Mouse (Mus musculus) left cerebral cortex, adult 2 months (tissue): Measurements from ENCODE around the gene Lyrm9. TPM values are rescaled to one million over a fixed set of nuclear protein-coding genes. Genes with fewer than 3 reads are reported as not detected.

Source experiments
- DNase-seq, 2 experiments: peaks; one replicate each; pipeline ENCODE4 v3.0.0; 2021 to 2022; ENCODE audit warnings: low spot score in 2 of 2, mixed read lengths in 1 of 2; ENCODE audit errors: extremely low spot score in 1 of 2
- H3K27ac ChIP-seq: fragments of 200-600 bp; 2 replicates; pipeline ENCODE4 v1.8.1; 2022
- H3K4me3 ChIP-seq: fragments of 200-600 bp; 2 replicates; pipeline ENCODE4 v1.8.1; 2022
- CTCF ChIP-seq: fragments of 200-600 bp; IDR thresholded peaks from 2 replicates; pipeline ENCODE4 v1.8.1; 2022; ENCODE audit warnings: antibody characterized with exemption, mild to moderate bottlenecking, moderate library complexity
- intact Hi-C: fragments of 180-260 bp; cut with DNase I; formaldehyde crosslinking; loops from one replicate; pipeline ENCODE4 v1.15.1; 2025
- total RNA-seq, 2 experiments: library from RNA; stranded (reverse); gene quantifications; 2 replicates each; pipeline ENCODE4 v1.2.3; 2021

The Lyrm9 gene
- total RNA-seq, 2 experiments from 2014 or later: 22.6 to 26.1 TPM

DNA sequence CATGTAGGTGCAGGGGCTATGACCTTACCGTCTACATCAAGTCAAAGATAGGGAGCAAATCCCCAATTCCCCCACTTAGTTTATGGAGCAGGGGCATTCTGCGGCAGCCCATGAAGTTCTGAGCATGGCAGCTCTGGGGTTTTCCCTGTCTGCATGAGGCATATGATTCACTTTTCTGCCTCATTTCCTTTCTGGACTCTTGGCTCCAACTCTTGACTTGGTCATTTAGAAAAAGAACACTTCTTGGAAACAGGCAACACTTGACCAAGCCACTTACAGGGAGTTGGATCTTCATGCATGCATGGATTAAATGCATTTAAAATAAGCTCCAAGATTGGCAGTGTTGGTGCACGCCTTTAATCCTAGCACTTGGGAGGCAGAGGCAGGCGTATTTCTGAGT is 62.8 kb downstream of the Lyrm9 start:
- no peak for DNase-seq
- intact Hi-C loops: no loop called here
- H3K27ac ChIP-seq: no peak overlapping the region
- H3K4me3 ChIP-seq: no peak overlapping the region
- TF ChIP-seq CTCF: no peak

Other genes with a start within 250 kb of the Lyrm9 start
- gene Nlk, start 129.2 kb upstream of the Lyrm9 start, total RNA-seq: 100 to 1,000 TPM; 115 to 118 TPM
- 10 to 100 TPM; 16.1 to 20.1 TPM for gene Ccnq, start 74.9 kb upstream of the Lyrm9 start, total RNA-seq
- under 1 TPM; 0.28 to 0.43 TPM for gene Nos2, start 94.2 kb downstream of the Lyrm9 start, total RNA-seq
- 1 to 10 TPM; 4.2 to 5.5 TPM for gene Lgals9, start 158.4 kb downstream of the Lyrm9 start, total RNA-seq